Mouse (Mus musculus) embryonic fibroblast, embryonic 13.5 days (primary cell): ENCODE measurements around the gene Zbtb7a. TPM values are rescaled to one million over a fixed set of nuclear protein-coding genes. Genes with fewer than 3 reads are reported as not detected.

Source experiments
- H3K27ac ChIP-seq: 2 replicates; pipeline ENCODE4 v1.5.1; 2012; ENCODE audit warnings: low read length, control low read depth, inconsistent platforms; ENCODE audit not compliant: insufficient read depth
- H3K4me1 ChIP-seq: 2 replicates; pipeline ENCODE4 v1.6.1; 2011; ENCODE audit warnings: low read length; ENCODE audit not compliant: control insufficient read depth, insufficient read depth
- H3K4me3 ChIP-seq: 2 replicates; pipeline ENCODE4 v1.5.1; 2011; ENCODE audit warnings: mild to moderate bottlenecking, control low read depth, low read length; ENCODE audit not compliant: insufficient read depth
- CTCF ChIP-seq: IDR thresholded peaks from 2 replicates; pipeline ENCODE4 v1.5.1; 2011; ENCODE audit warnings: mild to moderate bottlenecking, control low read depth, low read length, moderate library complexity, borderline replicate concordance; ENCODE audit not compliant: insufficient read depth
- POLR2A ChIP-seq: IDR thresholded peaks from 2 replicates; pipeline ENCODE4 v1.6.1; 2011; ENCODE audit warnings: low read depth, mild to moderate bottlenecking, control low read depth, low read length, moderate library complexity
- polyA plus RNA-seq: library from polyadenylated mRNA; stranded (reverse); fragments of >200 nt; gene quantifications from 2 replicates; pipeline ENCODE4 v1.2.4, GENCODE M21; 2011; ENCODE audit warnings: low read depth; ENCODE audit not compliant: missing spikeins, insufficient read length

The Zbtb7a gene
- polyA plus RNA-seq, 1 experiment, result 16.9 TPM

DNA sequence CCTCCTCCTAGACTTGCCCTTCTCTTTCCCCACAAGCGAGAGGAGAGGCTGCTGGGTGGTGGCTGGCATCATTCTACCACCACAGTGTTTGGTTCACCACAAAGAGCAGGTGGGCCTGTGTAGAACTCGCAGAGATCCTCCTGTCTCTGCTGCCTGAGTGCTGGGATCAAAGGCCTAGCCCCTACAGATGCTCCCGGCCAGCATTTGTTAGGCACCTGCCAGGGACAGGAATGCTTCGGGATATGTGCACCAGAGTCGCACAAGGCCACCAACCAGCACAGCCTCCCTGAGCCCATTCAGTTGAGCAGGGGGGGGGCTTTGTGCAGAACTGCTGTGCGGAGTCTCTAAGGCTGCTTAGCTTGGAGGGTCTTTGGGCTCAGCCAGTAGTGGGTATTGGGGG is 10.3 kb downstream of the Zbtb7a start:
- H3K4me1 ChIP-seq, result peaks cover 16% of the 10 kb centered on the region
- TF ChIP-seq POLR2A (no peak), CTCF (no peak)
- peak overlapping the region; percentile 3; the same call in 1 of the 2 replicates for H3K27ac ChIP-seq
- no peak overlapping the region for H3K4me3 ChIP-seq

- TF ChIP-seq POLR2A (no peak), CTCF (no peak)
- Histone ChIP-seq H3K4me1 (peaks cover 16% of the 10 kb centered on the region), H3K4me3 (no peak overlapping the region), H3K27ac (peak overlapping the region; percentile 70)
These were observed 10.8 kb downstream of the Zbtb7a start for GRCm38 (mm10) chr10:81145778-81146177.

DNA sequence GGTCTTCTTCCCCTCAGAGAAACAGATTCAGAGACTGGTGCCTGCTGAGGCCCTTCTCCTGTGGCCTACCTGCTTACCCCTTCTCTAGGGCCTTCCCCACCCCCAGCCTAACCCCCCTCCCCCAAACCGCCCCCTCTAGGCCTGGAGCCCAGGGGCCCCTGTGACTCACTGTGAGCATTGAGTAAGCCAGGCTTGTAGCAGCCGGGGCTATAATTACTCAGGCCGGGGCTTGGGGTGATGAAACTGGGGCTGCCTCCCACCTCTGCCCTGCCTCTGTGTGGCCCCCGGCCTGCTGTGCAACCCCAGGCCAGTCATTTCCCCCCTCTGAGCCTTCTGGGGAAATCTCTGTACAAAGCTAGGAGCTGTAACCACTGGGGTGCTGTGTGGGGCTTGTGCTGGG is 11.3 kb downstream of the Zbtb7a start:
- no peak overlapping the region for H3K4me3 ChIP-seq
- no peak for TF ChIP-seq CTCF
- TF ChIP-seq POLR2A, result no peak
- peak overlapping the region; percentile 73 for H3K27ac ChIP-seq
- H3K4me1 ChIP-seq, result peaks cover 15% of the 10 kb centered on the region

- Histone ChIP-seq H3K4me3 (no peak overlapping the region), H3K27ac (no peak overlapping the region), H3K4me1 (0 out of 2 replicates have a peak, but pooled peaks cover 4% of the 10 kb centered on the region)
- TF ChIP-seq CTCF (no peak), POLR2A (no peak)
These were observed 16.2 kb downstream of the Zbtb7a start for GRCm38 (mm10) chr10:81151261-81151660.

DNA sequence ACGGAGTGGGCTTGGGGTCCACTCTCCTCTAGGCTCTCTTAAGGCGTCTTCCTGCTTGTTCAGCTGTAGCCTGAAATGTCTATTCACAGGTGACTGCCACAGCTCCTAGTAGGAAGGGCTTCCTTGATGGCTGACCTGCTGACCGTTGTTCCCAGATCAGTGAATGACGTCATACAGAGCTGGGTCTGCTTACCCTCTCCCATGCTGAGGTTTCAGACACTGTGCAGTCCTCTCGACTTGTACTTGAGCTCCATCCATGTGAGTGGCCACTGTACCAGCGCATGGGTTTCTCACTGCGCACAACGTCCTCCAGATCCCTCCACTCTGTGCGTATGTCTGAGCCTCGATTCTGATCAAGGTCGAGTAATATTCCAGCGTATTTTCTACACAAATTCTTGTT is 17.6 kb downstream of the Zbtb7a start:
- Histone ChIP-seq H3K4me3 (no peak overlapping the region), H3K27ac (no peak overlapping the region), H3K4me1 (no peaks in the 10 kb centered on the region)
- TF ChIP-seq CTCF (no peak), POLR2A (no peak)

DNA sequence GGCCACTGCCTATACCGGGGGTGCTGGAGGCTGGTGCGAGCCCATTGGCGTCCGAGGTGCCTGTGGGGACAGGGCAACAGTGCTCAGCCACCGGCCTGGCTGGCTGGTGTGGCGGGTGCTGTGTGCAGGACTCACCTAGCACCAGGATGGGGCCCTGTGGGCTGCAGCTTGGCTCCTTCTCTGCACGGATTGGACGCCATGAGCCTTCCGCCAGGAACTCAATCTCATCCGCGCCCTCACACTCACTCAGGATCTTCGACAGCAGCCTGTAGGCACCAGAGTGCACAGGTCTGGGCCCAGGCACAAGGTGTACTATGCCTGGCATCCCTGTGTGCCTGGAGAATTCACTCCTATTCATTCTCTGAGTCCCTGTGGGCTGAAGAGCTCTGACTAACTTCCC is 19.3 kb downstream of the Zbtb7a start:
- H3K4me1 ChIP-seq, result no peaks in the 10 kb centered on the region
- H3K27ac ChIP-seq, result no peak overlapping the region
- H3K4me3 ChIP-seq, result no peak overlapping the region
- no peak for TF ChIP-seq POLR2A
- TF ChIP-seq CTCF, result no peak

DNA sequence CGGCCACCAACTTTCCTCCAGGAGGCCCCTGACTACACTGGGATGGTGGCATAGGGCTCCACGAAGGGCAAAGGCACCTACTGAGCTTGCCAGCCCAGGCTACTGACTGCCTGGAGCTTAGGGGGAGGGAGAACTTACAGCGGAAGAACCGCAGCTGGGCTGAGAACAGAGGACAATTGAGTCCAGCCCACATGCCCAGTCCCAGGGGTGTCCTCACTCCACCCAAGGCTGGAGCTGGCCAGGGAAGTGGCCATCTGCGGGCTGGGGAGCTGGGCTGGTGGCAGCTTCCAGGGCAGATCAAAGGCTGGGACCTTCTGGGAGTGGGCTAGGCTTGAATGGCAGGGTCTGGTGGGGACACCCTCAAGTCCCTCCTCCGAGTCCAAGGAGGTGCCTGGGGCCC is 19.7 kb downstream of the Zbtb7a start:
- no peak overlapping the region for H3K27ac ChIP-seq
- TF ChIP-seq POLR2A (no peak), CTCF (no peak)
- no peaks in the 10 kb centered on the region for H3K4me1 ChIP-seq
- no peak overlapping the region for H3K4me3 ChIP-seq

- no peaks in the 10 kb centered on the region for H3K4me1 ChIP-seq
- H3K27ac ChIP-seq, result no peak overlapping the region
- TF ChIP-seq POLR2A (no peak), CTCF (no peak)
- no peak overlapping the region for H3K4me3 ChIP-seq
These were observed 26.7 kb downstream of the Zbtb7a start for GRCm38 (mm10) chr10:81161602-81162317.

- H3K4me3 ChIP-seq, result no peak overlapping the region
- TF ChIP-seq POLR2A (no peak), CTCF (no peak)
These were observed 27.3 kb downstream of the Zbtb7a start for GRCm38 (mm10) chr10:81162318-81162652.

GRCm38 (mm10) chr10:81165118-81165517 is 30.1 kb downstream of the Zbtb7a start:
- H3K4me3 ChIP-seq, result no peak overlapping the region
- no peak overlapping the region for H3K27ac ChIP-seq
- no peaks in the 10 kb centered on the region for H3K4me1 ChIP-seq
- no peak for TF ChIP-seq CTCF
- no peak for TF ChIP-seq POLR2A

More at GRCm38 (mm10) chr10:81162318-81162652, 27.3 kb downstream of the Zbtb7a start:
- no peak overlapping the region for H3K27ac ChIP-seq
- no peaks in the 10 kb centered on the region for H3K4me1 ChIP-seq
